Mouse (Mus musculus) MEL (cell line): ENCODE data around the gene Lrrc52.

Experiments used
- GATA1 ChIP-seq: IDR thresholded peaks from 2 replicates; pipeline ENCODE4 v1.6.1; 2011; ENCODE audit warnings: low read depth, low read length, improper control_type of control experiment
- POLR2A ChIP-seq, 2 experiments: IDR thresholded peaks; 2 replicates each; pipeline ENCODE4 v1.6.1; 2011 to 2012; ENCODE audit warnings: low read length in 2 of 2, mild to moderate bottlenecking in 2 of 2, control low read depth in 1 of 2, improper control_type of control experiment in 1 of 2, low read depth in 1 of 2, moderate library complexity in 1 of 2; ENCODE audit not compliant: control insufficient read depth in 1 of 2, insufficient read depth in 1 of 2, poor library complexity in 1 of 2
- RCOR1 ChIP-seq: IDR thresholded peaks from 2 replicates; pipeline ENCODE4 v1.6.1; 2012; ENCODE audit warnings: low read depth, mild to moderate bottlenecking, inconsistent platforms, low read length, improper control_type of control experiment
- USF2 ChIP-seq, 2 experiments: IDR thresholded peaks; 2 replicates each; pipeline ENCODE4 v1.6.1; 2011 to 2012; ENCODE audit warnings: improper control_type of control experiment in 2 of 2, low read length in 2 of 2, borderline replicate concordance in 1 of 2, inconsistent platforms in 1 of 2, low read depth in 1 of 2, mild to moderate bottlenecking in 1 of 2; ENCODE audit not compliant: insufficient read depth in 1 of 2

GRCm38 (mm10) chr1:167487933-167488332, 21.4 kb upstream of the Lrrc52 start:
- TF ChIP-seq POLR2A (IDR thresholded peaks at IDR 0.05; ENCODE audit: control insufficient read depth in 1 of 2, insufficient read depth in 1 of 2, low read depth in 1 of 2, low read length in 2 of 2, poor library complexity in 1 of 2) (no peak), USF2 (IDR thresholded peaks at IDR 0.05; ENCODE audit: borderline replicate concordance in 1 of 2, insufficient read depth in 1 of 2, low read depth in 1 of 2, low read length in 2 of 2) (no peak), GATA1 (no peak), RCOR1 (no peak)
